Mouse (Mus musculus): ENCODE results near the gene Slc2a6.
A peak's percentile ranks its signal among the peaks of the same experiment; 100 is the strongest.

The Slc2a6 gene

DNA sequence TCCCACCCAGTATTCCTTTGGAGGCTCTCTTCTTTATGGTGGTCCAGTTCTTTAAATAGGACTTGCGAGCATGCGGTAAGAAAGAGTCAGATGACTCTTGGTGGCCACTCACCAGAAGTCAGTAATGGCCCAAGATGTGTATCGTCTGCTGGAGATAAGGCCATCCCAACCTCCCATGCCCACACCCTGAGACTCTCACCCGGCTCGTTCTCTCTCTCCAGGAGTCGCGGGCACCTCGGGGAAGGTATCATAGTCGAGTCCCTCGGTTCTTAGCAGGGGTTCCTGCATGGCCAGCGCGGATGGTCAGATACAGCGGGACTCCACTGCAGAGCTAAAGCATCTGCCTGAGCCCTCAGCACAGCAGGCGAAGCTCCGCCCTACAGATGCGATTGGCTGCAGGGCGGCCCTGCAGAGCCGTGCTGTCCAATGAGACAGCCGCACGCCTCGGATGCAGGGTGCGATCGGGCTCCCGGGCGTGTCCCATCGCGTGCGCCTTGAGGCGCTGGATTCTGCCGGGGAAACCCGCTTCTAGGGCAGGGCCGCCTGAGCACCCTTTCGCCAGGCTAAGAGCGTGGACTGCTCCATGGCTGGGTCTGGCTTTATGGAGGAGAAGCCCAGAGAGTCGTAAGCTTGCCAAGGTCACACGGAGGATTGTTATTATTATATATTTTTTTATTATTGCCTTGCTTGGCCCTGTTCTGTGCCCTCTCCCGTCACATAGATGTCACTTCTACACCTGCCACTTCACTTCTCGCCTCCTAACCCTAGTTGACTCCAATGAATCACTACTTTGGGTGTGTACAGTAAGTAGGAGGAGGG, at the start of gene Slc2a6:
TSS of gene Slc2a6 (minus strand) at position 381 of the 819 bp plus-strand sequence.
- DNase-seq (ENCODE audit: low spot score), result peak; percentile 68

DNA sequence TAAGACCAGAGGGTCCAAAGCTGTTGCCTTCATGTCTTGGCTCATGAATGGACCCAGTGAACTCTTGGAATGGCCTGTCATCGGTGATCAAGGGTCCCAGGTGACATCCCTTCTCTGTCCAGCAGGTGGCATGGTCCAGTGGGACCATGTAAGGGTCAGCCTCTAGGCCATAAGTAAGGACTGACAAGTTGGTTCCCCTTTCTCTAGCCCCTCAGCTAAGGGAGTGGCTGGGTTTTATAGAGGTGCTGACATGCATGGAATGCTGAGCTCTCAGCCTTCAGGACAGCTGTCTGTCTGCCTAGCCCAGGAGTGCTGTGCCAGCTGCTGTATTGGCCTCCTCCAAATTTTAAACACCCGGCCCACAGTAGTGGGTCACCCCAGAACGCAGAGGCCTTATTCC, 47.7 kb upstream of the Slc2a6 start:
- DNase-seq (ENCODE audit: low spot score), result peak; percentile 6

DNA sequence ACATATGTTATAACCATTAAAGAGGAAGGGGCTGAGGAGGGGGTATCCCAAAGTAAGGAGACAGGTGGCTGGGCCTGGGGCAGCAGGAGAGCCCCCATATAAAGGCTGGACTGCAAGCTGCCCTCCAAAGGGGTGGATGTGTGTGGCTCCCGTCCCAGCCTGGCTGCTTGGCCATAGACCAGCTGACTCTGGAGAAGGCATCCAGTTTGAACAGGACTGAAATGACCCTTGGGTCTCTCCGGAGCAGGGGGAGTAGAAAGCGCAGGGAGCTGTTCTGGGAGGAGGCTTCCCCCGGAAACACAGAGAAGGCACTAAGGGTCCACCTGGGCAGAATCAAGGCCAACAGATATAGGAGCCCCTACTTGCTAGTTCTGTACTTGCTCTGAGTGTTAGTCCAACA, 47.0 kb upstream of the Slc2a6 start:
- no peak for DNase-seq (ENCODE audit: low spot score)

DNA sequence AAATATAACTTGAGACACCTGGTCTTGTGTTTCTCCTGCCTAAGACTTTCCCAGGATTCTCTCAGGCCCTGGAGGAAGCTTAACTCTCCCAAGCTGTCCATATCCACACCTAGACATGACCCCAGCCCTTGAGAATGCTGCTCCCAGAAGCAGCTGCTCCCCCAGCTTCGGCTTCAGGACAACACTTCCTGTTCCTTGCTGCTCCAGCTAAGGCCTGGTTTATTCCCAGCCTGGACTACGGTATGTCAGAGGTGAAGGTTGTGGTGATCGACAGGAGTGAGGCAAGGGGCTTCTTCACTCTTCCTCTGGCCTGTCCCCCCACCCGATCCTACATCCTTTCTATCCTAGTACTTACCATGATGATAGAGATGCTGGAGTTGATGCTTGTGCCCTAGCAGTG, 45.6 kb upstream of the Slc2a6 start:
- no peak for DNase-seq (ENCODE audit: low spot score)

DNA sequence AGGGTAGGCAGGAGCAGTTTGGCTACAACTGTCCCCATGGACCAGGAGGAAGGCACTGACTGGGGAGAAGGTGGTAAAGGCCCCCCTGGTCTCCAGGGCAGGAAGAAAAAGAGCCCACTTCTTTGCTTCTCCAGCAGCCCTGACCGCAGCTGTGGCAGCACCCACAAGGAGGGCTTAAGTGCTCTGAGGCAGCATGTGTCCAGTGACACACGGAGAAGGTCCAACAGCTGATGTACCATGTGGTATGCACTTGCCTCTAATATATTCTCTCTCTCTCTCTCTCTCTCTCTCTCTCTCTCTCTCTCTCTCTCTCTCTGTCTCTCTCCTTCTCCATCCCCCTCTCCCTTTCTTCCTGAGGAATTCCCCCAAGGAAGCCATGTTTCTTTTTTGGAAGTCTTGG, 44.2 kb upstream of the Slc2a6 start, which contains the start of gene Mymk:
TSS of gene Mymk (minus strand) at position 202 of the 400 bp plus-strand sequence.
- DNase-seq (ENCODE audit: low spot score), result no peak

DNA sequence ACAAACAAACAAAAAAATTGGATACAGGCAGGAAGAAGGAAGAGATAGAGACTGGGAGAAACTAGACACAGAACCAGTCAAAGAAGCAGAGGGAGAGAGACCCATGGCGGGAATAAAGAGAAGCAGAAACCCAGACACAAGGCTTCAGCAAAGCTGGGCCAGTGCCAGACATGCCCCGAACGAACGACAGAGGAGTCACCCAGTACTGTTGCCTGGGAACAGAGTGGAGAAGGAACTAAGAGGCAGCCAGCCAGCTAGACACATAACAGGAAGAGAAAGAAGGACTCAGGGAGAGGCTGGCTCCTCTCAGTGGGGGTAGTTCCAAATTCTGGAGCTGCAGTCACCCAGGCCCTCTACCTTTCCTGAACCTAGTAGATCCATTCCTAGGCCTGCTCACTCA, 43.3 kb upstream of the Slc2a6 start:
- no peak for DNase-seq (ENCODE audit: low spot score)

DNA sequence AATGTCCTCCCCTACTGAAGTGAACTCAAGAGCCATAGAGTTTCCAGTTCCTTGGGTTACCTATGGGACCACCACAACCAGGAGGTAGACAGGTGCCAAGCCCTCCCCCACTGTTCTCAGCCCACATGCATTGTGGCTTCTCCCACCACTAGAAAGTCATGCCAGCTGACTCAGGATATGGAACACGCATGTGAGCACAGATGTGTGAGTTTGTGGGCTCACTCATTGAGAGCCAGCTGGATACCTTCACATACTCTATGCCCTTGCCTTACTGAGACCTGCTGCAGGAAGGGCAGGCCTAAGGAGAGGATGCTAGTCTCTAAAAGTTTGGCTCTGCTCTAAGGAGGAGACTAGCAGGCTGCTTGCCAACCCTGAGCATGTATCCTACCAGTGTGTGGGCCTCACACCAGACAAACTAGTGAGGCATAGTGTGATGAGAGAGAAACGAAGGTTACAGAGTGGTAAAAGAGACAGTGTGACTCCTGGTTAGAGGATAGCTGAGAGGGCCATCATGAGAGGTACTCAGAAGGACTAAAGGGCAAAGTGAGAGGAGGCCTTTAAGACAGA, 42.5 kb upstream of the Slc2a6 start:
- DNase-seq (ENCODE audit: low spot score), result no peak

DNA sequence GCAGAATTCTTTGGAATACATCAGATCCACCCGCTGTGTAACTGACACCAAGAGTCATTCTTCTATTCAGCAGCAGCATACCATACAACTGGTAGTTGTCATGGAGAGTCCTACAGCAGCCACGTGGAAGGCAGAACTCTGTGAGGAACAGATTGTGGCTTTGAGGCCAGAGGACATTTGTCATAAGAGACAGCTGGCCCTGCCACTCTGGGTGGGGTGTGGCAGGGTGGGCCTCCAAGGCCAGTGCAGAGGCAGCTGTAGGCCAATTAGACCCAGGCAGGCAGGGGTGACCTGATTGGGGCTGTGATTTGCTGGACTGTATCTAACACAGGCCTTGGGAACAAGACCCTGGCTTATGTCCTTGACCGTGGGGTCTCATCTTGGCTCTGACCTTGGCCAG, 41.8 kb upstream of the Slc2a6 start:
- DNase-seq (ENCODE audit: low spot score), result no peak

DNA sequence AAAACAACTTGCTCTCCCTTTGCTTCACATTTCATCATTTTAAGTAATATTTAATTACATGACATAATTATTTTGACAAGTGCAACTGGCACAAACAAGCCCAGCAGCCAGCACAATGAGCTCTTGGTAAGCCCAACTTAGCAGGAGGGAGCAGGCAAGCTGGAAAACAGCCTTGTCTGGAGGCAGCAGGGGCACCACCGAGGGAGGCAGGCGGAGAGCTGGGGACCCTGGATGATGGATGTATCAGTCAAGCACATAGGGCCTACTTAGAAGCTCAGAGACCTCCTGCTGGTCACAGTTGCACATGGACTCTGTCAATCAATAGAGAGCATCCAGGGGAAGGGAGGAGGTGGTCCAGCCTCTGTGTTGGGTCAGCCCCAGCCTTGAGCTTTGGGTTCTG, 40.2 kb upstream of the Slc2a6 start:
- no peak for DNase-seq (ENCODE audit: low spot score)

DNA sequence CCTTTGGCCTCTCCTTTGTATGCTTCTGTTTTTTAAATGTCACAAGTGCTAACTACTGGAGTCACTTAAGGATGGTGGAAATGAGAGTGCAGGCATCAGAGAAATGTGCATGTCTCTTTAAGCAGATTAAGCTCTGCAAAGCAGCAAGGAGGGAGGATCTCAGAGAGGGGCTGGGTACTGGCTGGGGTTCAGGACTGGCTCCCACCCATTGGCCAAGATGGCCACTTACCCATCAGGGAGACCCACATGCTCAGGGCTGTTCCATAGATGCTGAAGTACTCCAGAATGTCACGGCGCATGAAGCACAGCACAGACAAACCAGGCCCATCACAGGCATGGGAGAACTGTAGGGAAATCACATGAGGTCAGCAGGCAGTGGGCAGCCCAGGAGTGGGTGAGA, 39.3 kb upstream of the Slc2a6 start:
- no peak for DNase-seq (ENCODE audit: low spot score)

DNA sequence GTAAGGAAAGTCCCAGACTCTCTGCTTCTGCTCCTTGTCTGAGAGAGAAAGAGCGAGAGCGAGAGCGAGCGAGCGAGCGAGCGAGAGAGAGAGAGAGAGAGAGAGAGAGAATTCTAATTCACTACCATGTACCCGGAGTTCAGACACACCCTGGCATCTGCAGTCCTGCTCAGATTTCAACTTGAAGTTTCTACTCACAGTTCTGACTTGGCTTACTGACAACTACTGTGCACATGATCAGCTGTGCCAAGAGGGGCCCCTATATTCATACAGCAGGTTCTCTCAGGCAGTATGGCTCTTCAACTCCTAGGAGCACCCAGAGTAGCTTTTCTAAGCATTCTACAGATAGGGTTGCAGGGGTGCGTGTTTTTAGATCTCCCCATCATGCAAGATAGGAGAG, 31.4 kb upstream of the Slc2a6 start:
- no peak for DNase-seq (ENCODE audit: low spot score)

DNA sequence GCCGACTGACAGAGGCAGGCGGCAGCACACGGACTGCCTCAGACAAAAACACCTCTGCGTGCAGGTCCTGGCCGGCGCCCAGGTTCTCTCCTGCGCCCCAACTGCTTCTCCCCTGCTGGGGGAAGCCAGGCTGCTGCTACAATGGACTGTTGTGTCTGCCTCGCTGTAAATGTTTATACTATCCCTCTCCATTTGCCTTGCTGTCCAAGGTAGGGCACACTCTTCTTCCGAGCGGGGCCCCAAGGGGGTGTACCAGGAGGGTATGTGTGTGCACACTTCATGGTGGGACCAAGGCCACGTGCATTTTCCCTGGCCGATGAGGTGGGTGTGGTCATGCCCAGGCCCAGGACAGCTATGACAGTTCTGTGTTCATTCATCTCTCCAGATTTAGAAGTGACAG, 31.0 kb upstream of the Slc2a6 start:
- no peak for DNase-seq (ENCODE audit: low spot score)

DNA sequence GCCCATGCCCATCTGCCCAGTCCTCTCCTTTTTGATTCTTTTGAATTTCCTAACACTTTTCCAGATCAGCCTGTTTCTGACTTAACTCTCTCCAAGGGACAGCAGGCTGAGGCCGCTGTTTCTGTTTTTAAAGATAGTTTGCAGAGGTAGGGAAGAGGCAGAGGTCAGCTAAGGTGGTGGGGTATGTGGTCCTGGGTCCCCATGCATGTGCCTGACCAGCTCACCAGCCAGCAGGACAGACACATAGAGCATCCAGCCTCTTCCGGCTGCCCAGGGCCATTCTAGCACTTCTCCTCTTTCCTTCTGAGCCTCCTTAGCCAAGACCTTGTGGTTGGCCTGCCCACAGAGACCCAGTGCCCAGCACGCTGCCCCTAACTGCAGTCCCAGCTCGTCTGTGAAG, 30.5 kb upstream of the Slc2a6 start:
- DNase-seq (ENCODE audit: low spot score), result no peak

DNA sequence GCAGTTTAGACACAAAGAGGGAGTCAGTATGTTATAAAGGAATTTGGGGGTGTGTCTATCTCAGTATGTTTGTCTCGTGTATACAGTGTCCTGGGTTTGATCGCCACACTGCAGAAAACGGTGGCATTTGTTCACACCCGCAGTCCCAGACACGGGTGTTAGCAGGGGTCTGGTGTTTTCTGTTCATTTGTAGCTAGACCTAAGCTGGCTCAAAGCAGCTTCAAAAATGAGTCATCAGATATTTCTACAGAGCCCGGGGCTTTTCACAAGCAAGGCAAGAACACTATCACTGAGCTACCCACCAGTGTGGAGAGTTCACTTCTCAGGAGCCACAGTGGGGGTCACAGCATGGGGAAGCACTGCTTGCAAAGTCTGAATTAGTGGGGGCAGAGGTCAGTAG, 21.6 kb upstream of the Slc2a6 start:
- DNase-seq (ENCODE audit: low spot score), result no peak

DNA sequence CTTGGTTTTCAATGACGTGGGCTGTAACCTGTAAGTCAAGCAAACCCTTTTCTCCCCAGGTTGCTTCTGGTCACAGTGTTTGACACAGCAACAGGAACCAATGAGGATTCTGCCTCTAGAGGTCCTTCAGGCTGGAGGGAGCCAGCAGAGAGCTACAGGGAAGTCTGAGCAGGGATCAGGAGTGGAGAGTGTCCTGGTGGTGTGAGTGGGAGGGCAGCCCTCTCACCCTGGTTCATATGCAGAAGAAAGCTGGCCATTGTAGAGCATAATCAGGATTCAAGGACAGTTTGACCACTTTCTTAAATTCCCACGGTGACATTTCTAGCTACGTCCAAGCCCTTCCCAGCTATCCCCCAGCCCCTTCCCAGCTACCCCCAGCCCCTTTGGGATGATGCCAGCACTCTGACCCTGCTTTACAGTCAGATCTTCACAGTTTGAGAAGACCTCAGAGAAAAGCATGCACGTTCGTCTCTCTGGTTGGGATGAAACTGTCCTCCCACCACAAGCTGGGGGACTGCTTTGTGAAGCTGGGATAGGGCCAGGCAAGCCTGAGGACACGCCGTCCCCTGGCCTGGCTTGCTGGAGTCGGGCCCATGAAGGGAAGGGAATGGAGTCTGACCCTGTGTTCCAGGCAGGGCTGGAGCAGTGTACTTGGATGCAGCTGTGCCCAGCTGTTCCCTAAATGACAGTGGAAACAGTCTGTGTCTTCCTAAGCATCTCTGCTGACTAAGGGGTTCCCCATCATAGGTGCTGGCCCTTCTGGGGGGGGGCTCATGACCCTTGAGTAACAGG, 18.4 kb upstream of the Slc2a6 start:
- no peak for DNase-seq (ENCODE audit: low spot score)

DNA sequence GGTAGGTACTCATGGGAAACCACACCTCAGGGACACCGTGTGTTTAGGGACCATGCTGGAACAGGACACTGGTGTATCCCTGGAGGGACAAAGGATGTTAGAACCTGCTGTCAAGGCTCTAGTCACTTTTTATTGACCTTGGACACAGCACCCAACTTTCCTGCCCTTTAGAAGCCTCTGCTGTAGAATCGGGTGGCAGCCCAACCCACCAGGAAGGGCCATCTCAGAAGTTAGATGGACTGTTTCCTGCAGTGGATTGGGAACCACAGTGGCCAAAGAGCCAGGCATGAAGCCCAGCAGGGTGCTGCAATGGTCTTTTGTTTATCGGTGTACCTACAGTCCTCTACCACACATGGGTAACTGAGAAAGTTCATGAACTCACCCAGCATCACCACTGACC, 16.8 kb upstream of the Slc2a6 start:
- DNase-seq (ENCODE audit: low spot score), result no peak

DNA sequence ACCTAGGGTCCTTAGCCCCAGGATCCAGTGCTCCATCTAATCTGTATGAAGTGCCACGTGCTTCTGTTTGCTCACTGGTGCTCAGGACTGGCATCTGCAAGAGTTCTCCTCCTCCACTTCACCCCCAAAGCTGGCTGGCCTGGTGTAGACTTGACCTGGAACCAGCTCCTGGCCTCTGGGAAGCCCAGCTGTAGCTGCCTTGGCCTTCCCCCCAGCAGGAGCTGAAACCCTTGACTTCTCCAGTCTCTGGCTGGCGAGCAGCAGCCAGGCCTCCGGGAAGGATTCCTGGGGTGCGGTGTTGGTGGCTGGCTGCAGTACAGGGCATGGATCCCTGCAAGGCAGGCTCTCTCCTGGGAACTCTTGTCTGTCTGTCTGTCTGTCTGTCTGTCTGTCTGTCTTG, 16.4 kb upstream of the Slc2a6 start:
- DNase-seq (ENCODE audit: low spot score), result no peak

DNA sequence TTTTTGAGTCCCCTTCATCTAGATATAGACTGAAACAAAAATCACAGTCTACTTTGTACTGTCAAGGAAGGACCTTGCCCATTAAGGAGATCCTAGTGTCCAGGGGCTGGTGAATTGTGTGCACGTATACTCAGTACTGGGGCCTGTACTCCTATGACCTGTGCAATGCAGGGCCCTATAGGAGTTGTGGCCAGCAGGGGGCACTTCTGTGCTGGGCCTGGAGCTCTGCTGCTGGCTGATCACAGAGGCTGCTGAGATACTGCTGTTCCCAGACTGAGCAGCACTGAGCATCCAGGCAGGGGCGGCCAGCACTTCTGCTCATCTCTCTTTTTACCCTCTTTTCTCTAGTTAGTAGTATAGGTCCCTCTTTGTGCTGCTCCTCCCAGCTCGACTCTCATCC, 15.7 kb upstream of the Slc2a6 start:
- DNase-seq (ENCODE audit: low spot score), result peak; percentile 32

DNA sequence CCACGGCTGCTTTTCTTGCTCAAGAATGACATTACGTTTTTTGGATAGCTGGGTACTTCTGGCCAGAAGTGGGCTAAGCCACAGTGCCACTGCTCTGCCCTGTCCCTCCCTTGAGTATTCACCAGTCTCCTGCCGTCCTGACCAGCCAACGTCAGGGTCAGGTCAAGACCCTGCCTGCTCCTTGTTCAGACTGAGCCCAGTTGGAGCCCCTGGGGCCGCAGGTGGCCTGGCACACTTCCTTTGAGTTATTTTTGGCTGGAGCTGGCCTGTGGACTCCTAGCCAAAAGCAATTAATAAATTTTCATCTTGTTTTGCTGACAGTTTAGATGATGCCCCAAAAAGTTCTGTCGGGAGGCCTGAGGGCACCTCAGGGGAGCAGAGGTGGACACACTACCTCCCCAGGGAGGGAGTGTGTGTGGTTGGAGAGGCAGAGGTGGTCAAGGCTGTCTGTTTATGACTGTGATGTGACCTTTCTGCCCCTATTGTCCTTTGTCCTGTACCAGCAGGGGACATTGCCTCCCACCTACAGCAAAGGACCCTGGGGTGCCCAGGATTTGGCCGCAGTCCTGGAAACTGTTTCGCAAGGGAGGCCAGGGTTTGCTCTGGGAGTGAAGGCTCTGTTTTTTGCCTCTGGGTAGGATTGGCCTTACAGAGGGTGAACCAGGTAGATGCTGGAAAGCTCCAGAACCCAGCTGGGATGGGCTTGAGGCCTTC, 14.5 kb upstream of the Slc2a6 start:
- DNase-seq (ENCODE audit: low spot score), result no peak

DNA sequence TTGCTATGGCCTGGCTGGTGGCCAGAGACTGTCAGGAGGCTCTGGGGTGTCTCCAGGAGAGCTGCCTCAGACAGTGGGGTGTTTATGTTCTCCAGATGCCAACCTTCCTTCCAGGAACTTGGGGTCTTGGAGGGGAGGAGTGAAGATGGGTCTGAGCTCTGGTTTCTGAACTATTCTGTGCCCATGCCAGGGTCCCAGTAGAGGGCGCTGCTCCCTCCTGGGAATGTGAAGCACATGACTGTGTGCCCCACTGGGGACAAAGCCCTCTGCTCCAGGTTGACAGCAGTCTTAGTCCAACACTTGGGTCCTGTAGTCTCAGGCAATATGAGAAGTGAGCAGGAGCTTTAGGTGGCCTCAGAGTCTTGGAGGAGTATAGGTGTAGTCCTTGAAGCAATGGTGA, 11.5 kb upstream of the Slc2a6 start:
- no peak for DNase-seq (ENCODE audit: low spot score)

DNA sequence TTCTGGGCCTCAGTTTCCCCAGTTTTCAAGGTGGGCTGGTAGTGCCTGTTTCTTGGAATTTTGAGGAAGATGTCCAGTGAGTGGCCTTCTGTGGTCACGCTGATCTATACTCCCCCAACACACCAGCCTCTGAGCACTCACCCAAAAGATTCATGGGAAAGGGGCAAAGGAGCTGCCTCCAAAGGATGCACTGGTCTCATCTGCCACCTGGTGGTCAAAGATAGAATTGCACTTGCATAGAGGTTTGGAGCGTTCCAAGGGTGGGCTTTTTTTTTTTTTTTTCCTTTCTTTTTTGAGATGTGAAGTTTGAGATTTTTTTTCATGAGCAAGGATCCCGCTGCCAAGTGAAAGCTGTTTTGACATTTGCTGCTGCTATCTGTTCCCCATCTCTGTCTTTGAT, 10.8 kb upstream of the Slc2a6 start:
- DNase-seq (ENCODE audit: low spot score), result peak; percentile 51

DNA sequence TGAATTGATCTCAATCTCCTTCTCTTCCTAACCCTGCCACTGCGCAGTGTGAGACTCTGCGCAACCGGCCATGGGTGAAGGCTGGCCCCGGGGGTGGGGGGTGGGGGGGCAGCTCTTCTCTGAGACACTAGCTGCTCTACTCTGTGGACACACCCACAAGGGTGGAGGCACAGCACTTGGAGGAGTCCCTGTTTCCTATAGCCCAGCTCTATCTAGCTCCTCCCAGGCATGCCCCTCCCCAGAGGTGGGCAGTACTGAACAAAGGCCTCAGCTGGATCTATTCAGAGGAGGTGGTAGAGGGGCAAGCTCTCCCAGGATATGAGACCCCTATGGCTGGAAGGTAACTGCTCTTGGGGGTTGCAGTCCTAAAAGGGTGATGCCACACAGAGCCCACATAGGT, 9.2 kb upstream of the Slc2a6 start:
- DNase-seq (ENCODE audit: low spot score), result no peak

DNA sequence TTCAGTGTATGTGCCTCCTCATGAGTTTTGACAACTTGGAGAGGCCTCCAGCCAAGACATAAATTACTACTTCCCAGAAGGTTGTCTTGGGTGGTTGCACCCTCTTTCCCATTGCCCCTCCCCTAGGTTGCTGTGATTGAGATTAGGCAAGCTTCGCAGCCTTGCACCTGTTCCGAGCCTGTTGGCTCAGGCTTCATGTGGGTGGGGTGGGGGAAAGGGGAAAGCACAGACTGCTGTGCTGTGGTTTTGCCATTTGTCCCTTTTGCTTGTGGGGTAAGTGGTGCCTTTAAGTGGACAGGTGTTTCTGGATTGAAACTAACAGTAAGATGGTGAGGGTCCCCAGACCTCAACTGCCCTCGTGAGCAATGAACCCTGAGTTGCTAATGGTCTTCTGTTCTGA, 8.2 kb upstream of the Slc2a6 start:
- DNase-seq (ENCODE audit: low spot score), result no peak

Data from c-Kit-positive CD71-positive TER-119-positive erythroid progenitor cells, embryonic 14.5 days (primary cell).